Mouse (Mus musculus): ENCODE results near the gene Kdm2b.
A peak's percentile ranks its signal among the peaks of the same experiment; 100 is the strongest.

Kdm2b gene

GRCm38 (mm10) chr5:122925534-122925958 lies 64.1 kb downstream of the Kdm2b start:
- DNase-seq (ENCODE audit: low spot score): no peak

GRCm38 (mm10) chr5:122923871-122924465 lies 65.7 kb downstream of the Kdm2b start:
- DNase-seq (ENCODE audit: low spot score): no peak

- DNase-seq (ENCODE audit: low spot score): no peak
Observed at GRCm38 (mm10) chr5:122921941-122922340, 67.7 kb downstream of the Kdm2b start.

GRCm38 (mm10) chr5:122920557-122920956 lies 69.1 kb downstream of the Kdm2b start:
- DNase-seq (ENCODE audit: low spot score): no peak

GRCm38 (mm10) chr5:122917982-122918711 lies 71.5 kb downstream of the Kdm2b start:
- no peak for DNase-seq (ENCODE audit: low spot score)

GRCm38 (mm10) chr5:122916147-122916546 lies 73.5 kb downstream of the Kdm2b start:
- no peak for DNase-seq (ENCODE audit: low spot score)

- DNase-seq (ENCODE audit: low spot score): no peak
Observed at GRCm38 (mm10) chr5:122912863-122913262, 76.8 kb downstream of the Kdm2b start.

- no peak for DNase-seq (ENCODE audit: low spot score)
Observed at GRCm38 (mm10) chr5:122909481-122909880, 80.1 kb downstream of the Kdm2b start.

GRCm38 (mm10) chr5:122908001-122908400 lies 81.6 kb downstream of the Kdm2b start:
- DNase-seq (ENCODE audit: low spot score): no peak

- no peak for DNase-seq (ENCODE audit: low spot score)
Observed at GRCm38 (mm10) chr5:122907182-122907581, 82.4 kb downstream of the Kdm2b start.

GRCm38 (mm10) chr5:122903165-122903564 lies 86.5 kb downstream of the Kdm2b start:
- no peak for DNase-seq (ENCODE audit: low spot score)

GRCm38 (mm10) chr5:122902228-122902627 lies 87.4 kb downstream of the Kdm2b start:
- DNase-seq (ENCODE audit: low spot score): no peak

- DNase-seq (ENCODE audit: low spot score): no peak
Observed at GRCm38 (mm10) chr5:122901666-122902065, 88.0 kb downstream of the Kdm2b start.

GRCm38 (mm10) chr5:122901179-122901578 lies 88.4 kb downstream of the Kdm2b start:
- no peak for DNase-seq (ENCODE audit: low spot score)

- DNase-seq (ENCODE audit: low spot score): no peak
Observed at GRCm38 (mm10) chr5:122900558-122901171, 89.0 kb downstream of the Kdm2b start.

GRCm38 (mm10) chr5:122899777-122900557 lies 89.7 kb downstream of the Kdm2b start:
- DNase-seq (ENCODE audit: low spot score): peak; percentile 92

- DNase-seq (ENCODE audit: low spot score): no peak
Observed at GRCm38 (mm10) chr5:122898963-122899776, 90.5 kb downstream of the Kdm2b start.

GRCm38 (mm10) chr5:122898153-122898552 lies 91.5 kb downstream of the Kdm2b start:
- no peak for DNase-seq (ENCODE audit: low spot score)

- DNase-seq (ENCODE audit: low spot score): no peak
Observed at GRCm38 (mm10) chr5:122894821-122895220, 94.8 kb downstream of the Kdm2b start.

GRCm38 (mm10) chr5:122894007-122894637 lies 95.5 kb downstream of the Kdm2b start:
- no peak for DNase-seq (ENCODE audit: low spot score)

- no peak for DNase-seq (ENCODE audit: low spot score)
Observed at GRCm38 (mm10) chr5:122893270-122893669, 96.4 kb downstream of the Kdm2b start.
